ENCODE assay signal across 9 mouse cellular contexts in the genomic region with DNA sequence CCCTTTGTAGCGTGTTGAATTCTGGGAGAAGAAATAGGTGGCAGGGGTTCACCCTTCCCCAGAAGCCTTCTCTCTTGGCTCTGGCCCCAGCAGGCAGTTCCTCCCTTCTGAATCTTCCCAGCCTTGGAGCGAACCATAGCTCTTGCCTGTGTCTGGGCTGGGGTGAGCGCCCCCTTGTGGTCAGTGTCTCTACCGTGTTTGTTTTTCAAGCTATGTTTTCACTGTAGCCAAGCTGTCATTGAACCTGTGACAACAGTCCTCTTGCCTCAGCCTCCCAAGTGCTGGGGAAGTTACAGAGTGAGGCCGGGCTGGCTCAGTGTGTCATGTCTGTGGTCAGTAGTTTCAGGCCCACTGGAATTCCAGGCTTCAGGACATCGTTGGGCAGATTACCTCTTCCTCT. TPM values are rescaled to one million over a fixed set of nuclear protein-coding genes. Genes with fewer than 3 reads are reported as not detected.
A peak's percentile ranks its signal among the peaks of the same experiment; 100 is the strongest.
DNase-seq lines count a peak whose midpoint lies in the region; ATAC-seq and TF ChIP-seq lines count a peak whose summit lies in the region.
"Had no signal": no experiment of that assay in that cellular context is flagged by ENCODE, and none has a peak within 500 bp of the region (broad histone marks: within the 10 kb centered on the region; RNA-seq: fewer than 3 reads in every experiment).

No protein-coding gene starts in this region.

- POLR2A ChIA-PET in Patski (lab: Charles Lee), result no interaction called here

- no peaks in the 10 kb centered on the region for H3K27me3 ChIP-seq in Patski
- peaks cover 9% of the 10 kb centered on the region for H3K27me3 ChIP-seq in lung, embryonic 16.5 days (ENCODE audit: control insufficient read depth, insufficient read depth, low read depth, low read length)
- peaks cover 6% of the 10 kb centered on the region; the same call in 1 of the 2 replicates for H3K27me3 ChIP-seq in small intestine, adult 2 months (ENCODE audit: control insufficient read depth, insufficient read depth, low read length)

- no peak for TF ChIP-seq CTCF in Patski (IDR thresholded peaks at IDR 0.05)
- TF ChIP-seq CTCF in small intestine, adult 2 months (IDR thresholded peaks at IDR 0.05; ENCODE audit: extremely low read depth, insufficient read length, insufficient replicate concordance, low read depth, low read length), result peak; percentile 97; the same call in 1 of the 2 replicates

- H3K27ac ChIP-seq in lung, embryonic 16.5 days (ENCODE audit: low read length), result peak overlapping the region; percentile 82; the same call in 1 of the 2 replicates
- no peak overlapping the region for H3K27ac ChIP-seq in small intestine, adult 2 months (ENCODE audit: insufficient read depth, low read depth, low read length)
- H3K27ac ChIP-seq: heart, embryonic 15.5 days had no signal

- CTCF ChIA-PET in Patski (lab: Charles Lee), result interaction anchor here (1.0 to 1.2 kb wide), 7 partner anchors 9 to 205 kb away, joined by 3 to 5 read pairs (median 3); no protein-coding TSS in a partner anchor

- no peak overlapping the region for H3K4me3 ChIP-seq in lung, embryonic 16.5 days (ENCODE audit: low read length)
- H3K4me3 ChIP-seq in small intestine, adult 2 months (ENCODE audit: low read depth, low read length), result no peak overlapping the region
- H3K4me3 ChIP-seq: heart, embryonic 15.5 days had no signal

- no peak for TF ChIP-seq POLR2A in small intestine, adult 2 months (IDR thresholded peaks at IDR 0.05; ENCODE audit: low read depth, low read length)

- DNase-seq in B cell, adult 2 months, result peak; percentile 79 to 80
- DNase-seq in Patski (ENCODE audit: low read depth, low spot score), result no peak
- peak; percentile 64 for DNase-seq in cerebellum, adult 9-11 months
- peak; percentile 55 for DNase-seq in gastrocnemius, postnatal 25 days
- DNase-seq in kidney, postnatal 4 days, result peak; percentile 89 to 91
- DNase-seq in yolk sac, embryonic 10.5 days (ENCODE audit: low spot score), result peak; percentile 55

- no peaks in the 10 kb centered on the region for H3K36me3 ChIP-seq in lung, embryonic 16.5 days (ENCODE audit: control insufficient read depth, insufficient read depth, low read length)
- H3K36me3 ChIP-seq in small intestine, adult 2 months (ENCODE audit: control insufficient read depth, insufficient read depth, low read length), result no peaks in the 10 kb centered on the region
- H3K36me3 ChIP-seq: heart, embryonic 15.5 days had no signal

- peak; percentile 51 for ATAC-seq in Patski
- peak; percentile 26; the same call in 1 of the 2 replicates for ATAC-seq in lung, embryonic 16.5 days (ENCODE audit: low read depth)

- 24% methylated on average over 6 of the region's 6 CpGs for WGBS in lung, embryonic 16.5 days
- 33% methylated on average over 6 of the region's 6 CpGs for WGBS in small intestine, adult 2 months

- no peaks in the 10 kb centered on the region for H3K9me3 ChIP-seq in lung, embryonic 16.5 days (ENCODE audit: control insufficient read depth, low read length)
- H3K9me3 ChIP-seq: heart, embryonic 15.5 days had no signal

- in situ Hi-C loops in Patski (cut with MboI; ENCODE audit: low pct_unique_long_range_greater_than_20kb), result no loop called here

- H3K4me1 ChIP-seq in lung, embryonic 16.5 days (replicated peaks; ENCODE audit: control insufficient read depth, insufficient read depth, low read length), result peaks cover 24% of the 10 kb centered on the region
- H3K4me1 ChIP-seq in small intestine, adult 2 months (ENCODE audit: control insufficient read depth, insufficient read depth, insufficient read length, low read length), result no peaks in the 10 kb centered on the region; the same call in 1 of the 2 replicates

- 0 out of 2 replicates have a peak overlapping the region, but pooled peaks have one; percentile 11 for H3K9ac ChIP-seq in lung, embryonic 16.5 days (ENCODE audit: low read length)
- H3K9ac ChIP-seq: heart, embryonic 15.5 days had no signal

- peak overlapping the region; percentile 30; the same call in 1 of the 2 replicates for H3K4me2 ChIP-seq in lung, embryonic 16.5 days (ENCODE audit: low read depth, low read length)
- H3K4me2 ChIP-seq: heart, embryonic 15.5 days had no signal

RNA-seq across cellular contexts. Expression of gene Gm45623, which starts 4.9 kb away (rescaled TPM):
- not detected for polyA plus RNA-seq in Patski (2021)
- total RNA-seq in gastrocnemius, postnatal 25 days (2021), result not detected
- 2.2 and 2.4 TPM in 2 replicates for polyA plus RNA-seq in lung, embryonic 16.5 days (2015; fragmentation: Nextera tagmentation; extraction: Ambion mirVana)
- 0.23 and 2.7 TPM in 2 replicates for polyA plus RNA-seq in small intestine, adult 2 months (2012; rRNA removed)
- polyA plus RNA-seq: heart, embryonic 15.5 days had no signal

RNA-seq across cellular contexts. Expression of gene Smad5, which starts 55.7 kb away (rescaled TPM):
- polyA plus RNA-seq in Patski (2021), result 33.4 TPM
- 10 to 100 TPM; 18.5 to 19.7 TPM for total RNA-seq in gastrocnemius, postnatal 25 days (2021)
- 33.5 and 34.8 TPM in 2 replicates for polyA plus RNA-seq in lung, embryonic 16.5 days (2015; fragmentation: Nextera tagmentation; extraction: Ambion mirVana)
- polyA plus RNA-seq in small intestine, adult 2 months (2012; rRNA removed), result 2.7 and 6.3 TPM in 2 replicates
